Mouse (Mus musculus) liver, adult 2 months (tissue): Measurements from ENCODE around the gene Npw. TPM values are rescaled to one million over a fixed set of nuclear protein-coding genes. Genes with fewer than 3 reads are reported as not detected.

Experiments used
- DNase-seq: peaks from one replicate; pipeline ENCODE4 v3.0.0-alpha.2; 2011; ENCODE audit warnings: low read depth, low spot score; ENCODE audit errors: extremely low read depth
- H3K27ac ChIP-seq: fragments of 200-500 bp; replicated peaks from 2 replicates; pipeline ENCODE4 v1.5.1; 2012; ENCODE audit warnings: low read depth, mild to moderate bottlenecking, control low read depth, inconsistent platforms, low read length; ENCODE audit not compliant: insufficient read depth
- H3K27me3 ChIP-seq: fragments of 200-500 bp; 2 replicates; pipeline ENCODE4 v1.6.1; 2012; ENCODE audit warnings: mild to moderate bottlenecking, moderate library complexity, low read length, inconsistent platforms; ENCODE audit not compliant: control insufficient read depth, insufficient read depth
- H3K36me3 ChIP-seq: fragments of 200-500 bp; 2 replicates; pipeline ENCODE4 v1.6.1; 2012; ENCODE audit warnings: low read length, inconsistent platforms; ENCODE audit not compliant: control insufficient read depth, insufficient read depth
- H3K4me1 ChIP-seq: fragments of 200-500 bp; 2 replicates; pipeline ENCODE4 v1.6.1; 2011; ENCODE audit warnings: low read length; ENCODE audit not compliant: control insufficient read depth, insufficient read depth
- H3K4me3 ChIP-seq: fragments of 200-500 bp; 2 replicates; pipeline ENCODE4 v1.5.1; 2011; ENCODE audit warnings: low read depth, mild to moderate bottlenecking, control low read depth, low read length, moderate library complexity; ENCODE audit not compliant: insufficient read depth
- H3K79me2 ChIP-seq: fragments of 200-500 bp; 2 replicates; pipeline ENCODE4 v1.6.1; 2012; ENCODE audit warnings: inconsistent platforms, mild to moderate bottlenecking, low read length, moderate library complexity; ENCODE audit not compliant: control insufficient read depth, insufficient read depth
- H3K9ac ChIP-seq: fragments of 200-500 bp; 2 replicates; pipeline ENCODE4 v1.6.1; 2012; ENCODE audit warnings: low read depth, mild to moderate bottlenecking, control low read depth, inconsistent platforms, low read length
- CTCF ChIP-seq: fragments of 200-500 bp; IDR thresholded peaks from 2 replicates; pipeline ENCODE4 v1.5.1; 2011; ENCODE audit warnings: low read depth, low read length, control low read depth
- POLR2A ChIP-seq: fragments of 200-500 bp; IDR thresholded peaks from 2 replicates; pipeline ENCODE4 v1.6.1; 2011; ENCODE audit warnings: low read length, control low read depth; ENCODE audit not compliant: insufficient read depth; ENCODE audit errors: extremely low read depth
- WGBS: fragments of 180-500 bp; shearing (Covaris S2); methylation state at CpG from one replicate; pipeline ENCODE4 v1.1.7; 2018; 5-methylcytosine and 5-hydroxymethylcytosine counted together
- polyA plus RNA-seq: library from polyadenylated mRNA; depleted of rRNA; stranded (reverse); fragments of >200 nt; gene quantifications from 2 replicates; pipeline ENCODE4 v1.2.3, GENCODE M21; 2012
- total RNA-seq: library from RNA; depleted of rRNA; stranded (reverse); fragments of >200 nt; gene quantifications from 2 replicates; pipeline ENCODE4 v1.2.3, GENCODE M21; 2014

The Npw gene
- total and polyA plus RNA-seq, 2 experiments, result not detected

- 74% methylated on average over 5 of the region's 5 CpGs for WGBS
- Histone ChIP-seq H3K27ac (no peak overlapping the region), H3K27me3 (no peaks in the 10 kb centered on the region), H3K4me1 (peaks cover 9% of the 10 kb centered on the region), H3K9ac (no peak overlapping the region), H3K4me3 (no peak overlapping the region), H3K36me3 (peaks cover 5% of the 10 kb centered on the region; the same call in 1 of the 2 replicates), H3K79me2 (no peaks in the 10 kb centered on the region)
- TF ChIP-seq CTCF (no peak), POLR2A (no peak)
- no peak for DNase-seq
These were observed 21.3 kb downstream of the Npw start for GRCm38 (mm10) chr17:24636781-24637481.

GRCm38 (mm10) chr17:24635694-24636093 is 22.6 kb downstream of the Npw start:
- no peak overlapping the region for H3K9ac ChIP-seq
- no peaks in the 10 kb centered on the region for H3K27me3 ChIP-seq
- DNase-seq, result no peak
- H3K27ac ChIP-seq, result no peak overlapping the region
- peaks cover 3% of the 10 kb centered on the region; the same call in 1 of the 2 replicates for H3K79me2 ChIP-seq
- 85% methylated on average over 5 of the region's 5 CpGs for WGBS
- peaks cover 13% of the 10 kb centered on the region for H3K4me1 ChIP-seq
- TF ChIP-seq POLR2A (no peak), CTCF (no peak)
- H3K36me3 ChIP-seq, result peaks cover under 1% of the 10 kb centered on the region; the same call in 1 of the 2 replicates
- H3K4me3 ChIP-seq, result no peak overlapping the region

GRCm38 (mm10) chr17:24635024-24635423 is 23.2 kb downstream of the Npw start:
- DNase-seq, result no peak
- H3K4me1 ChIP-seq, result peaks cover 13% of the 10 kb centered on the region
- TF ChIP-seq CTCF (no peak), POLR2A (no peak)
- H3K27me3 ChIP-seq, result no peaks in the 10 kb centered on the region
- H3K4me3 ChIP-seq, result no peak overlapping the region
- 76% methylated on average over 4 of the region's 4 CpGs for WGBS
- H3K36me3 ChIP-seq, result no peaks in the 10 kb centered on the region
- no peak overlapping the region for H3K9ac ChIP-seq
- peaks cover 3% of the 10 kb centered on the region; the same call in 1 of the 2 replicates for H3K79me2 ChIP-seq
- no peak overlapping the region for H3K27ac ChIP-seq

GRCm38 (mm10) chr17:24633831-24634230 is 24.4 kb downstream of the Npw start:
- no peaks in the 10 kb centered on the region for H3K36me3 ChIP-seq
- 0 out of 2 replicates have a peak overlapping the region, but pooled peaks have one; percentile 76 for H3K27ac ChIP-seq
- H3K79me2 ChIP-seq, result peaks cover 3% of the 10 kb centered on the region; the same call in 1 of the 2 replicates
- TF ChIP-seq POLR2A (no peak), CTCF (no peak)
- 96% methylated on average over 11 of the region's 11 CpGs for WGBS
- H3K27me3 ChIP-seq, result no peaks in the 10 kb centered on the region
- peaks cover 13% of the 10 kb centered on the region for H3K4me1 ChIP-seq
- no peak overlapping the region for H3K9ac ChIP-seq
- H3K4me3 ChIP-seq, result no peak overlapping the region
- no peak for DNase-seq

GRCm38 (mm10) chr17:24632813-24633449 is 25.3 kb downstream of the Npw start:
- peaks cover 3% of the 10 kb centered on the region; the same call in 1 of the 2 replicates for H3K79me2 ChIP-seq
- WGBS, result 12% methylated on average over 22 of the region's 22 CpGs
- H3K4me3 ChIP-seq, result peak overlapping the region; percentile 88
- H3K27ac ChIP-seq, result peak overlapping the region; percentile 76
- no peaks in the 10 kb centered on the region for H3K27me3 ChIP-seq
- DNase-seq, result peak; percentile 46
- H3K36me3 ChIP-seq, result no peaks in the 10 kb centered on the region
- peaks cover 13% of the 10 kb centered on the region for H3K4me1 ChIP-seq
- peak overlapping the region; percentile 86 for H3K9ac ChIP-seq
- TF ChIP-seq POLR2A (no peak), CTCF (no peak)
